Mouse (Mus musculus): ENCODE results near the gene Mfsd6.

Mfsd6 gene

GRCm38 (mm10) chr1:52727056-52727900 lies at the start of gene Mfsd6:
TSS of gene Mfsd6 (minus strand) at chr1:52727462.
- DNase-seq (ENCODE audit: low spot score in 2 of 2), result peak; percentile 46 to 62

- no peak for DNase-seq (ENCODE audit: low spot score in 2 of 2)
These were observed 38.2 kb upstream of the Mfsd6 start for GRCm38 (mm10) chr1:52765176-52766111.

- DNase-seq (ENCODE audit: low spot score in 2 of 2), result no peak
These were observed 36.9 kb upstream of the Mfsd6 start for GRCm38 (mm10) chr1:52763894-52764809.

GRCm38 (mm10) chr1:52758174-52758573 lies 30.9 kb upstream of the Mfsd6 start:
- DNase-seq (ENCODE audit: low spot score in 2 of 2), result no peak

- no peak for DNase-seq (ENCODE audit: low spot score in 2 of 2)
These were observed 27.1 kb upstream of the Mfsd6 start for GRCm38 (mm10) chr1:52754331-52754730.

- DNase-seq (ENCODE audit: low spot score in 2 of 2), result no peak
These were observed 26.6 kb upstream of the Mfsd6 start for GRCm38 (mm10) chr1:52753828-52754227.

- DNase-seq (ENCODE audit: low spot score in 2 of 2), result no peak
These were observed 25.4 kb upstream of the Mfsd6 start for GRCm38 (mm10) chr1:52752706-52753105.

- DNase-seq (ENCODE audit: low spot score in 2 of 2), result no peak
These were observed 24.4 kb upstream of the Mfsd6 start for GRCm38 (mm10) chr1:52751634-52752033.

GRCm38 (mm10) chr1:52749978-52750377 lies 22.7 kb upstream of the Mfsd6 start:
- DNase-seq (ENCODE audit: low spot score in 2 of 2), result no peak

GRCm38 (mm10) chr1:52748260-52748659 lies 21.0 kb upstream of the Mfsd6 start:
- peak; percentile 52 to 54 for DNase-seq (ENCODE audit: low spot score in 2 of 2)

GRCm38 (mm10) chr1:52742567-52742966 lies 15.3 kb upstream of the Mfsd6 start:
- DNase-seq (ENCODE audit: low spot score in 2 of 2), result no peak

- no peak for DNase-seq (ENCODE audit: low spot score in 2 of 2)
These were observed 6.9 kb upstream of the Mfsd6 start for GRCm38 (mm10) chr1:52734208-52734607.

- DNase-seq (ENCODE audit: low spot score in 2 of 2), result no peak
These were observed 3.0 kb upstream of the Mfsd6 start for GRCm38 (mm10) chr1:52730258-52730657.

GRCm38 (mm10) chr1:52728857-52729489 lies 1.7 kb upstream of the Mfsd6 start:
- DNase-seq (ENCODE audit: low spot score in 2 of 2), result no peak

GRCm38 (mm10) chr1:52726371-52727055 lies 749 bp downstream of the Mfsd6 start:
- peak; percentile 50 to 59 for DNase-seq (ENCODE audit: low spot score in 2 of 2)

- DNase-seq (ENCODE audit: low spot score in 2 of 2), result peak; percentile 17 to 26
These were observed 4.7 kb downstream of the Mfsd6 start for GRCm38 (mm10) chr1:52722586-52722985.

- DNase-seq (ENCODE audit: low spot score in 2 of 2), result no peak
These were observed 8.2 kb downstream of the Mfsd6 start for GRCm38 (mm10) chr1:52719096-52719495.

GRCm38 (mm10) chr1:52718068-52718748 lies 9.1 kb downstream of the Mfsd6 start:
- no peak for DNase-seq (ENCODE audit: low spot score in 2 of 2)

- DNase-seq (ENCODE audit: low spot score in 2 of 2), result no peak
These were observed 12.8 kb downstream of the Mfsd6 start for GRCm38 (mm10) chr1:52714451-52714850.

- no peak for DNase-seq (ENCODE audit: low spot score in 2 of 2)
These were observed 13.2 kb downstream of the Mfsd6 start for GRCm38 (mm10) chr1:52714021-52714420.
